Mouse (Mus musculus) T-cell, adult 2 months (primary cell): Measurements from ENCODE around the gene 2200002D01Rik.
A peak's percentile ranks its signal among the peaks of the same experiment; 100 is the strongest.

ENCODE experiments used
- DNase-seq: peaks from one replicate; pipeline ENCODE4 v3.0.0; 2022; ENCODE audit warnings: low spot score

The 2200002D01Rik gene

GRCm38 (mm10) chr7:29248261-29248841 is at the start of gene 2200002D01Rik:
2200002D01Rik (minus strand) TSS chr7:29248466.
- DNase-seq = peak; percentile 29

GRCm38 (mm10) chr7:29296998-29297397 is 48.7 kb upstream of the 2200002D01Rik start:
- DNase-seq = peak; percentile 61

DNA sequence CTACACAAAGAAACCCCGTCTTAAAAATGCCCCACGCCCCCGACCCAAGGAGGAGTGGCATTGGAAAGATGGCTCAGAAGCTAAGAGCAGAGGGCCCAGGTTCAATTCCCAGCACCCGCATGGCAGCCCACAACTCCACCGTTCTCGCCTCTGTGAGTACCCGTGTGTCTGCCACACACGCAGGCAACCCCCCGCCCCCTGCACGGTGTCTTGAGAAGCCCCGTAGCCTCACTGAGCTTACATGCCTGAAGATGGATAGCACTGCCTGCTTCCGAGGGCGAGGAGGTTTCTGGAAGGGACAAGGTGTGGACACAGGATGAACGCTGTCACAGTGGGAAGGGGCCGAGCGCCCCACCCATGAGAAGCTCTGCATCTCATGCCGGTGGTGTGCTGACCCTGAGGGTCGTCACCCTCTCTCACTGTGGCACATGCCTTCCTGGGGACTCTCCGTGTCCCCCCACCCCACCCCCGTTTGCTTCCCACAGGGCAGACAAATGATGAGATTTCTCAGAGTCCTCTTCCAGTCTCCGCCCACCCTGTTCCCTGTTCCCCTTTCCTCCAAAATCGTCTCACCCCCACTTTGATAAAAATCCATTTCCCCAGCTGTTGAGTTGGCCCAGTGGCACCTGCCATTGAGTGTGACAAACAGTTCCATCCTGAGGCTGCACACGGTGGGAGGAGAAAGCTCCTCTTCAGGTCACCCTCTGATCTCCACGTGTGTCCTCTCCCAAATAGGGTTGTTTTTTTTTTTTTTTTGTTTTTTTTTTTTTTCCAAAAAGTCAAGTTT is 47.8 kb upstream of the 2200002D01Rik start:
- no peak for DNase-seq

GRCm38 (mm10) chr7:29294111-29294761 is 46.0 kb upstream of the 2200002D01Rik start:
- DNase-seq = no peak

DNA sequence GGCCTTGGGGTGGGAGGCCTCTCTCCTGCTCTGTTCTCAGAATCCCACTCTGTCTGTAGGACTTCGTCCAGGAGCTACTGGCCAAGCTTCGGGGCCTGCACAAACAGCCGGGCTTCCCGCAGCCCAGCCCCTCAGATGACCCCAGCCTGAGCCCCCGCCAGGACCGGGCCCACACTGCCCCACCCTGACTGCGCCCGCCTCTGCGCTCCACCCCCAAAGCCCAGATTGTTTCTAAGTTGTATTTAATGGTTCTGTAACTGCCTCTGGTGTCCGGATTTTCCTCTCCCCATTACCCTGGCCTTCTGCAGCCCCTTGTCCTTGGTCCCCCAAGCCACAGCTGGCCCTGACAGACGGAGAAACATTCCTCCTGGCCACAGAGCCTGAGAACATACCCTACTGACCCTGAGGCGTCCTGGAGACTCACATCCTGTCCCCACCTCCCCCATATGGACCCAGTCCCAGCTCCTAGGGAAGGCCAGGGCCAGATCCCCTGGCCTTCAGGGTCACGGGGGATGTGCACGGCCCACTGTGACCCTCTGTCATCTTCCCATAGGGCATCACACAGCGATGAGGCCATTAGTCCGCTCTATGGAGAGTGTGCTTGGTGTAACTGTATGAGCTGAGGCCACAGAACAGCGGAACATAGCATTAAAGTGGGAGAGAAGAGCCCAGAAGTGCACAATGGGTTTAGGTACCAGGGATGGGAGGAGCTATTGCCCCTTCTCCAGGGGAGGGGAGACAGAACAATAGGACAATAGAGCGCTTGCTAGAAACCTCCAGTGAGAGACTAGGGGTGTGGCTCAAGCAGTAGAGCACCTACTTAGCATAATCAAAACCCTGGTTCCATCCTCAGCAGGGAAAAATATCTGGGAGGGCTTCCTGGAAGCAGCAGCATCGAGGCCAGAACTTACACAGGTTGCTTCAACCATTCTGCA is 45.1 kb upstream of the 2200002D01Rik start:
- no peak for DNase-seq

DNA sequence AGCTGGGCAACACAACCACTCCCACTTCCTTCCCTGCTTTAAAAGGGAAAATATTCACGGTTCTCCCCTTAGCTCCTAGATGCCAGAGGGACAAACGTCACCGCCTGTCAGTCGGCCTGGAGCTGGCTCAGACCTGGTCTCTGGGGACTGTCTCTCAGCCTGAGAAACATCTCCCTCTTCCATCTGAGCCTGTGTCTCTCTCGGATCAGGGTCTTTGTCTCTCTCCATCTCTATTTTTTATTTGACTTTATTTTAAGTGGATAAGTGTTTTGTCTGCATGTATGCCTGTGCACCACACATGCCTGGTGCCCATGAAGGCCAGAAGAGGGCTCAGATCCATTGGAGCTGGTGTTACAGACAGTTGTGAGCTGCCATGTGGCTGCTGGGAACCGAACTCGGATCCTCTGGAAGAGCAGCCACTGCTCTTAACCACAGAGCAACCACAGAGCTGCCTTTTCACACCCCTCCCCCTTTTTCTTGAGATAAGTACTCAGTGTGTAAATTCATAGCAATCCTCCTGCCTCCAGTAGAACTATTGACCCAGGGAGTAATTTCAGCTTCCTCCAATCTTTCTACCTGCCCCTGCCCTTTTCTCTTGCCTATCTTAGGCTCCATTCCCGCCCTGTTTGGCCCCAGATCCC is 44.3 kb upstream of the 2200002D01Rik start:
- DNase-seq = no peak

DNA sequence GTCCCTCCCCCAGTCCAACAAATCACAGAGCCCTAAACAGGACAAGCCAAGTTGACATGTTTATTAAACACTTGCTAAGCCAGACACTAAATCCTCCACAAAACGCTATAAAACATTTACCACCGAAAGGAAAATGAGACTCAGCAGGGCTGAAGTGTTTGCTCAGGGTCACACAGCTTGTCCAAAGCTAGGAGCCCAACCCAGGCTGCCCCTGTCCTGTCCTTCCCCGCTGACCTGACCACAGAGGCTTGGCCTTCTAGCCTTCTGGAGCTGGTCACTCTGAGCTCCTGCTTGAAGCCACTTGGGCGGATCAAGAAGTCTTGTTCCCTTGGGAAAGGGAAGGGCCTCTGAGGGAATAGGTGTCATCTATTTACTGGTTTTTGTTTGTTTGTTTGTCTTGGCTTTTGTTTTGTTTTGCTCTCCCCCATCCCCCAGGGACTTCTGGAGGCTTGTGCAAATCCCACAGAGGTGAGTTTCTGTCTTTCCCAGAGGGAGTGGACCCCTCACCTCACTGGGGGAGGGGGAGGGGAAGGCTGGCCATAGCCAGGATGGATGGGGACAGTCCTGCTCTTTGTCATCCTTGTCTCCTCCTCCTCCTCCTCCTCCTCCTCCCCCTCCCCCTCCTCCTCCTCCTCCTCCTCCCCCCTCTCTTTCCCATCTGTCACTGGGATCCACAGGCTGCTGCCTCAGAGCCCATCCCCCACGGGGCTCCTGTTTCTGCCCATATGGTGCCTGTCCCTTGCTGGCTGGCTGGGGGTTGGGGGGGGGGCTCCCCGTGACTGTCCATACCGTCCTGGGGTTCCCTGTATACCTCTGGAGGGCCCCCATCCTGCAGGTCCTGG is 43.6 kb upstream of the 2200002D01Rik start:
- DNase-seq = no peak

- DNase-seq = no peak
Measured at GRCm38 (mm10) chr7:29290691-29291485, 42.6 kb upstream of the 2200002D01Rik start.

GRCm38 (mm10) chr7:29289856-29290255 is 41.6 kb upstream of the 2200002D01Rik start:
- DNase-seq = no peak

- peak; percentile 51 for DNase-seq
Measured at GRCm38 (mm10) chr7:29288942-29289638, 40.8 kb upstream of the 2200002D01Rik start, which contains the start of gene Ppp1r14a. Ppp1r14a (plus strand) TSS chr7:29289308.

- DNase-seq = no peak
Measured at GRCm38 (mm10) chr7:29288079-29288478, 39.8 kb upstream of the 2200002D01Rik start.

DNA sequence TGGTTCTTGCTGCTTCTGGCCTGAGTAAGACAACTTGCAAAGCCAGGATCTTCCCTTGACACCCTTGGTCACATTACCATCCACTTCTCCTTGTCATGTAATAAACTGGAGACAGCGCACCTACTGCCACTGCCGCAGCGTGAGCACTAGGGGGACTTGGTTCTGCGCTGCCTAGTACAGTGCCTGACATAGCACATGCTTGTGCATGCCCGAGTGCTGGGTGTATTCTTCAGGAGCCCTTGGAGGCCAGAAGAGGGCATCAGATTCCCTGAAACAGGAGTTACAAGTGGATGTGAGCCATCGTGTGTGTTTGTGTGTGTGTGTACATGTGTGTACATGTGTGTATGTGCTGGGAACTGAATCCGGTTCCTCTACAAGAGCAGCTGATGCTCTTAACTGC is 39.2 kb upstream of the 2200002D01Rik start:
- DNase-seq = no peak

DNA sequence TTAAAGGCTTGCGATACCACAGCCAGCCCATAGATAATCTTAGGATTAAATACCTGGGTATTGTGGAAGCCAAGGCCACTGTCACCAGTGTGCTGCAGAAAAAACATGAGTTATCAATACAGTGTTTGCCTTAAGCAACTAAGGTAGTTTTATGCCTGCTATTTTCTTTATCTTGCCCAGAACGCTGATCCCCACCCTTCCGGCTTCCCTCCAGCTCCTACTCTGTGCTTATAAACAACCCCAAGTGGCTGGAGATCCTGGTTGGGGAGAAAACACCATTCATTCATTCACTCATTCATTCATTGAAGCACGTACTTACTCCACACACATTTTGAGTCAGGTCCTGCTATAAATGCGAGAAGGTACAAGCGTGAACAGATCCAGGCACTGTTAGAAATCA is 36.3 kb upstream of the 2200002D01Rik start:
- DNase-seq = no peak

GRCm38 (mm10) chr7:29283876-29284275 is 35.6 kb upstream of the 2200002D01Rik start:
- no peak for DNase-seq

- no peak for DNase-seq
Measured at GRCm38 (mm10) chr7:29282074-29282554, 33.8 kb upstream of the 2200002D01Rik start.

DNA sequence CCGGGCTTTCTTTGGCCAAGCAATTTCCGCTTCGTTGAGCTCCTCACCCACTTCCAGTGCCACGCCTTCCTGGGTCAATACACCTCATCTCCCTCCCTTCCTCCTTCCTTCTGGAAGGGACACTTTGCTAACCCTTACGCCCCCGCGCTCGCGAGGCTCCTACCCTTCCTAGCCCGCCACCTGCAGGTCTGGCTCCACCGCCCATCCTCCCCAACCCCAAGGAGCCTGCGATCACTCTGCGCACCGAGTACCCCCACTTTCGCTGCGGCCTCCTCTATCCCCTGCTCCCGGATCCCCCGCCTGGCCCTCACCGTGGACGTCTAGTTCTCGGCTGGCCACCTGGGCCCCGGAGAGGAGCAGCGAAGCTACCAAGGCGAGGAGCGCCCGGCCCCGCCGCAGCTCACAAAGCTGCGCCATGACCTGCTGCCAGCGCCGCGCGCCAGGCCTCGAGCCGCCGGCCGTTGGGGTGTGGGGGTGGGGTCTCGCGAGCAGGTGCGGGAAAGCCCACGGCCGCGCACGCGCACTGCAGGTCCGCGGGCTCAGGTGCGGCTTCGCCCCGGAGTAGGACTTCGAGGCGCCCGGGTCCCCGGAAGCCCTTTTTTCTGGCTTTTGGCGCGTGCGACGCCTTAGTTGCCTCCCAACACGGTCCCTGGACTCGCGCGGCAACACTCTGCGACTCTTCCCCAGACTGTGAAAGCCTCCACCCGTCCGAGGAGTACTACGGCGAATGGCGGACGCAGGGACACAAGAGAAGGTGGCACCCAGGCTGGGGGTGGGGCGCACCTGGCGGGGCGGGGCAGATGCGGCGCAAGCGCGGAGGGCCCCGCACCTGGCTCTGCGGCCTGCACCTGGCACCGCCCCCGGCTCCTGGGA is 33.2 kb upstream of the 2200002D01Rik start, which contains the start of gene Spint2:
Gene Spint2 (minus strand): TSS at position 712 of the 873 bp plus-strand sequence.
- DNase-seq = peak; percentile 67

DNA sequence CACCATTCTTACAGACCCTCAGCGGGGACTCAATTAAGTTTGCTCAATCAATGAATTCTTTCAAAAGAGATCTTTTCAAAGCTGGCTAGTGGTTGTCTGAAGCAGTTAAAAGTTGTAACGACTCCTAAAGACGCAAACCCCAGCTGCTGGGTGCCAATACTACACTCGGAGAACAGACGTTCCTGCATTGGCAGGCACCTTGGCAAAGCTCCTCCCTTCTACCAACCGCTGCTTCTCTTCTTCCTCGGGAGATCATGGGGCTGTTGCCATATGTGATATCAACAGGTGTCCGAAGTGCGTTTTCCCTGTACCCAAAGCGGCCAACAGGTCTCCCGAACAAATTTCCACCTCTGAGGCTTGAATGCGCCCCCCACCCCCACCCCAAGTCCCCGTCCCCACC is 32.5 kb upstream of the 2200002D01Rik start:
- DNase-seq = peak; percentile 30

- no peak for DNase-seq
Measured at GRCm38 (mm10) chr7:29279924-29280323, 31.7 kb upstream of the 2200002D01Rik start.
